Mouse (Mus musculus) left cerebral cortex, adult 8-10 months (tissue): ENCODE results near the gene Mpz. TPM values are rescaled to one million over a fixed set of nuclear protein-coding genes. Genes with fewer than 3 reads are reported as not detected.
"Not testable (repeated sequence)": the region's sequence is repeated elsewhere in the genome, so short reads cannot be mapped to it uniquely, and the experiment has no call there.

Source experiments
- DNase-seq, 2 experiments: peaks; one replicate each; pipeline ENCODE4 v3.0.0; 2022; ENCODE audit warnings: low spot score in 2 of 2
- total RNA-seq, 4 experiments: library from RNA; stranded (reverse); gene quantifications; 2 replicates each; pipeline ENCODE4 v1.2.4; 2022

Gene Mpz
- total RNA-seq, 4 experiments from 2014 or later, result 0.30 to 0.53 (median 0.35) TPM

- peak in 1 of 2 experiments; percentile 47 for DNase-seq
Observed at GRCm38 (mm10) chr1:171129251-171129650, 21.3 kb upstream of the Mpz start.

GRCm38 (mm10) chr1:171130971-171131370 lies 19.5 kb upstream of the Mpz start:
- DNase-seq, result no peak

DNA sequence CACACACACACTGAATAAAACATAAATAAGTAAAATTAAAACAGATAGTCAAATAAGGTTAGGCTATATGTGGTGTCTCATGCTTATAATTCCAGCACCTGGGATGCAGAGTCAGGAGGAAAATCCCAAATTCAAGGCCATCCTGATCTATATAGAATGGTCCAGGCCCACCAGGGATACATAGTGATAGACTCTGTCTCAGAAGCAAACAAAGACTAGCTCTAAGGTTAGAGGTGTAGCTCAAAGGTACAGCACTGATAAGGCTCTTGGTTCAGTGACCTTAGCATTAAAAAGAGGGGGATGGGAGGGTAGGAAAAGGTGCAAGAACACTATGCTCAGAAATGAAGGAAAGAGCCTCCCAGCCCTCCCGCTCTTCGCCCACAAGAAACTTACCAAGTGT lies 14.9 kb upstream of the Mpz start:
- no peak for DNase-seq

- DNase-seq, result not testable (repeated sequence)
Observed at GRCm38 (mm10) chr1:171137486-171138155, 12.9 kb upstream of the Mpz start.

- not testable (repeated sequence) for DNase-seq
Observed at GRCm38 (mm10) chr1:171142981-171143380, 7.5 kb upstream of the Mpz start.

DNA sequence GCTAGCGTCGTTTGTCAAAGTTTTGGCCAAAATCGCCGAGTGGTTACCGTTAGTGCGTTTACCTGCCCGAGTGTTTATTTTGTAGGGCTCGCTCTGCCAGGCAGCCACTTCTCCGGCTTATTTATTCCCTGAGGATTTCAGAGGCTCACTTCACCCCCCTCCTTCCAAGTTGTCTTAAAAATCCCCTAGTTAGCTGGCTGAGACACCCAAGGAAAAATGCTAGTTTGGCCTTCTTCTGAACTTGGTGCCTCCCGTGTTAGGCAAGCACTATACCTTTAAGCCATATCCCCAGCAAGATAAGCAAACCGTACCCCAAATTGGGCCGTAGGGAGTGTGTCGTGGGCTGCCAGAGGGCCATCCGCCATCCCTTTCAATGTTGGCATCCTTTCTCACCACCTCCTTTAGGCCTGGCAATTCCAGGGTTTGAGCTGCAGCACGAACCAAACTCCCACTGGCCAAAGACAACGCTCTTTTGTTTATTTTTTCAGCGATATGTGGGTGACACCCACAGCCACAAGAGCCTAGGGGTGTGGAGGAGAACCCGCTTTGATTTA lies 404 bp downstream of the Mpz start:
- peak; percentile 38 to 58 for DNase-seq

GRCm38 (mm10) chr1:171151966-171152365 lies 1.5 kb downstream of the Mpz start:
- DNase-seq, result no peak

DNA sequence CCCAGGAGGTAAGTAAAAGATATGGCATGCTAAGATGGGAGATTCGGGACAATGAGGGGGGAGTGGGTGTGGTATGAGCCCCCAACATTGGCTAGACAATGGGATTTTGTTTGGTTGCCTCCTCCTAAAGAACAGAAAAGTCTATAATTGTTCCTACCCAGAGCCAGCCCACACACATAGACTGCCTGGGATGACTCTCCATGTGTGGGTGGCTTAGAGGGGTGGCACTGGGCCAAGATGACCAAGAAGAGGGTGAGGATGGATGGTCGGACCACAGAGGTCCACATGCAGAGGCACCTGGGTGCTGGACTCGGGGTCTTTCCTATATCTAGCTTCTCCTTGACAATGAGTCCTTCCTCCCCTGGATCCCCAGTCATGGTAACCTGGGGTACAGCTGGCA lies 6.1 kb downstream of the Mpz start:
- DNase-seq, result peak in 1 of 2 experiments; percentile 32

DNA sequence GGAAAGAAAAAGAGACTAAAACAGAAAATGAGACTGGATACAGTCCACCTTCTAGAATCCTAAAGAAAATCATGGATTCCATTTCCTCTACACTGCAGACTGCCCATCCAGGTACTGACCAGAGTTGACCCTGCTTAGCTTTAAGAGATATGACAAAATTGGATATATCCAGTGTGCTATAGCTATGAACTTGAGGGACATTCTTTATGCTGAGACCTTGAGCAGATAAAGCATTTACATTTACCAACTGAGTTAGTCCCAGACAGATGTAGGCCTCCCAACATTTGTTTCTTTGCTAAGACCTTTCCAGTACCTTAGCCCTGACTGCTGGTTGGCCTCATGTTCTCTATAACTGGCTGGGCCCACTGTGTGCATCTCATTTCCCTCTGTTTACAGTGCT lies 7.5 kb downstream of the Mpz start:
- DNase-seq, result no peak

DNA sequence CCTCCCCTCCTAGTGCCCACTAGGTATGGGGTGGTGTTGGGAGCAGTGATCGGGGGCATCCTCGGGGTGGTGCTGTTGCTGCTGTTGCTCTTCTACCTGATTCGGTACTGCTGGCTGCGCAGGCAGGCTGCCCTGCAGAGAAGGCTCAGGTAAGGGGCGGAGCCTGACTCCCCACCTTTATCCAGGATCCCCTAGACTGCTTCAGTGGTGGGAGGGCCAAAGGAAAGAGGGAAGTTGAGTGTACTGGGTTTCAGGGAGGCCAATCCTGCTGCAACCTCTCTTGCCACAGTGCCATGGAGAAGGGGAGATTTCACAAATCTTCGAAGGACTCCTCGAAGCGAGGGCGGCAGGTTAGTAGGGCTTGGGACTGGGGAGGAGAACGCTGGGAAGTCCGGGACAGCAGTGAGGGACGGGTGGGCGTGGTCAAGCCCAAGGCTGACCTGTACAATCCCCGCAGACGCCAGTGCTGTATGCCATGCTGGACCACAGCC lies 9.0 kb downstream of the Mpz start:
- DNase-seq, result no peak

DNA sequence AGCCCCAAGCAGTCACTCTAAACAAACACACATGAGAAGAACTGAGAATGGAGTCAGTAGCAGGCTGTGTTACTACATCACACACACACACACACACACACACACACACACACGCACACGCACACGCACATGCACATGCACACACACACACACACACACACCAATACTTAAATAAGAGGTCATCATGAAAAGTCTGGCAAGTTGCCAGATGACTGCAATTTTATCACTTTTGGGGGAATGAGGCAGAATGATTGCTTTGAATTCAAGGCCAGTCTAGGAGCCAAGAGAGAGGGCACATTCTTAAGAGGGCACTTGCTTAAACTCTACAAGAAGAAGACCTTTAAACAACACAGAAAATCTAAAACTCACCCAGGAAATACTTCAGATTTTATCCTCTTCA lies 12.0 kb downstream of the Mpz start:
- no peak for DNase-seq

DNA sequence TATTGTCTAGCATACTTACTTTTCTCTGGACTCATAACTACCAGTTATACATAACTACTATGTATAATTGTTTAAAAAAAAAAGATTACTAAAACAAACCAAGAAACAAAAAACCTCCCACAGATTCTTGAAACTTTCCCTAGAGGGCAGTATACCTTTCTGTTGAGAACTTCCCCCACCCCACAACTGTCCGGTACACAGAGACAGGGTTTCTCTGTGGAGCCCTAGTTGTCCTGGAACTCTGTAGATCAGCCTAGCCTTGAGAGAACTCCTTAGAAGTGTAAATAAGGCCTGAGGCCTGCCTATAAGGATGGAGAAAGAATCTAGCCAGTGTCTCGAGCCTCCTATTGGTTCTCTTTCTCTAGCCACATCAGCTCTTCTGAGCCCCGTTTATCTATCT lies 13.7 kb downstream of the Mpz start:
- DNase-seq, result no peak

- DNase-seq, result no peak
Observed at GRCm38 (mm10) chr1:171165629-171166345, 15.3 kb downstream of the Mpz start.

DNA sequence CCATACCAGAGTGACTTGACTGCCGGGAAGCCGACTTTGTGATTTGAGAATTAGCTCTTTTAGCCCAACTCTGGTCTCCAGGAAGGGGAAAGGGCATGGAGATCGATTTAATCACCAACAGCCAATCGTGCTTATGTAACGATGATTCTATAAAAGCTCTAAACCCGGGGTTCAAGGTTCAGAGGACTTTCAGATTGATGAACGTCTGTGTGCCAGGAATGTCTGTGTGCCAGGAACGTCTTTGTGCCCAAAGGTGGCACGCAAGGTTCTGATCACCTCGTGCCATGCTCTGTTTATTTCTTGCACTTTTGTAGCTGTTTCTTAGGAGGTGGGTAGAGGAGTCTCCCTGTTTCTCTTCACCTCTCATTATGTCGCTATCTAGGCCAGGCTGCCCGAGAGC lies 18.4 kb downstream of the Mpz start:
- DNase-seq, result no peak

DNA sequence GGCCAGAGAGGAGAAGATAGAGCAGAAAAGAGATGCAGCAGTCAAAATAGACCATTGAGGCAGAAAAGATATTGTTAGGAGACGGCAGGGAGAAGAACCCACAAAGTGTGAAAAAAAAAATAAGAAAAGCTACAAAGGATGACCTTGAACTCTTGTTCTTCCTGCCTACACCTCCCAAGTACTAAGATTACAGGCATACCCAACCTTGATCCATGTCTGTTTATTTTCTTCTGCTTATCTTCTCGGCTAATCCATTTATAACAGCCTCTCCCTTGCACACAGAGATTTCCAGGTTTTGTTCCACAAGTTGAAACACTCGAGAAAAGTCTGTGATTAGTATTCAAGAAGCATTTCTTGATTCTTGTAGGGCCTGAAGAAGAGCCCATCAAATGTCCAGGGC lies 19.4 kb downstream of the Mpz start:
- no peak for DNase-seq

- DNase-seq, result no peak
Observed at GRCm38 (mm10) chr1:171171138-171171537, 20.6 kb downstream of the Mpz start.

- DNase-seq, result no peak
Observed at GRCm38 (mm10) chr1:171172779-171173178, 22.3 kb downstream of the Mpz start.

GRCm38 (mm10) chr1:171179487-171180171 lies 29.1 kb downstream of the Mpz start:
- no peak for DNase-seq

GRCm38 (mm10) chr1:171183025-171183424 lies 32.5 kb downstream of the Mpz start:
- DNase-seq, result no peak

GRCm38 (mm10) chr1:171183620-171184019 lies 33.1 kb downstream of the Mpz start:
- no peak for DNase-seq

DNA sequence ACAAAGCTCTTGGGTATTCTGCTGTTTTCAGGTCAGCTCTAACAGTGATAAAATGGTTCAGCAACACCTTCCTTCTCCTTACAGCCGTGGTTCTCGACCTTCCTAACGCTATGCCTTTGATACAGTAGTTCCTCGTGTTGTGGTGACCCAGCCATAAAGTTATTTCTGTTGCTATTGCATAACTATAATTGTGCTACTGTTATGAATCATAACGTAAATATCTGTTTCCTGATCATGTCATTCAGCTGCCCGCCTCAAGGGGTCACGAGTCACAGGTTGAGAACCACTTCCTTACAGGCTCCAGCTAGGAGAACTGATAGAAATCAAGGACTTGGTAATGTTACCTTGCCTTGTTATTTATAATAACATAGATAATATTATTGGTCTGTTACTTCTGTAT lies 33.8 kb downstream of the Mpz start:
- no peak for DNase-seq

DNA sequence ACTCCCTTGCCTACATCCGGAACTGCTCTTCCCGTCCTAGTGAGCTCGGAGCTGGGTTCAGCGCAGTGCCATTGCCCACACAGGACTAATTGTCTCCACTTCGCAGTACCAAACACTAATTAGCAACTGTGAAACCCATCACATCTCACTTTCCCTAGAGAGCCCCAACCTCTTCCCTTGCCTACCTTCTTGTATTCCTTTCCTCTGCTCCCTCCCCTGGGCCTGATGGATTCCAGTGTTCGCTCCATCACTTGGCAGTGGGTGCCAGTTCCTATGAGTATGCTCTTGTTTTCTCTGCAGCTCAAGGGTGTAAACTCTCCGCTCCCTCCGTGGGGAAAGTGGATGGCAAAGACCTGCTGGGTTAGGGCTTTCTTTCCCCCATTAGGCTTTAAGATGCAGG lies 35.1 kb downstream of the Mpz start:
- DNase-seq, result no peak
